Mouse (Mus musculus) liver, embryonic 12.5 days (tissue): ENCODE data around the gene Mmp11. TPM values are rescaled to one million over a fixed set of nuclear protein-coding genes. Genes with fewer than 3 reads are reported as not detected.

Experiments
- ATAC-seq: fragments of 200-750 bp; cut with Nextera tagmentation; 2 replicates; pipeline ENCODE4 v1.8.0; 2017; ENCODE audit warnings: moderate number of reproducible peaks, mild to moderate bottlenecking, moderate library complexity
- H3K27ac ChIP-seq: fragments of 300-500 bp; sonication (generic); 2 replicates; pipeline ENCODE4 v1.5.1; 2016; ENCODE audit warnings: mild to moderate bottlenecking
- H3K27me3 ChIP-seq: fragments of 300-500 bp; sonication (generic); replicated peaks from 2 replicates; pipeline ENCODE4 v1.6.1; 2016; ENCODE audit warnings: mild to moderate bottlenecking, moderate library complexity
- H3K36me3 ChIP-seq: fragments of 300-500 bp; sonication (generic); 2 replicates; pipeline ENCODE4 v1.6.1; 2016; ENCODE audit warnings: mild to moderate bottlenecking, moderate library complexity
- H3K4me1 ChIP-seq: fragments of 300-500 bp; sonication (generic); 2 replicates; pipeline ENCODE4 v1.6.1; 2016
- H3K4me2 ChIP-seq: fragments of 300-500 bp; sonication (generic); 2 replicates; pipeline ENCODE4 v1.6.1; 2016; ENCODE audit warnings: mild to moderate bottlenecking, moderate library complexity
- H3K4me3 ChIP-seq: fragments of 300-500 bp; sonication (generic); 2 replicates; pipeline ENCODE4 v1.5.1; 2016; ENCODE audit warnings: mild to moderate bottlenecking, moderate library complexity
- H3K9ac ChIP-seq: fragments of 300-500 bp; sonication (generic); 2 replicates; pipeline ENCODE4 v1.6.1; 2016; ENCODE audit warnings: mild to moderate bottlenecking, moderate library complexity
- H3K9me3 ChIP-seq: fragments of 300-500 bp; sonication (generic); replicated peaks from 2 replicates; pipeline ENCODE4 v1.6.1; 2016; ENCODE audit warnings: mild to moderate bottlenecking, moderate library complexity
- WGBS: fragments of 180-500 bp; shearing (Covaris S2); methylation state at CpG from one replicate; pipeline ENCODE4 v1.1.7; 2016; ENCODE audit not compliant: insufficient replicate concordance; 5-methylcytosine and 5-hydroxymethylcytosine counted together
- polyA plus RNA-seq: library from polyadenylated mRNA; unstranded; fragments of >200 nt; fragmentation: Nextera tagmentation; extraction: Ambion mirVana; gene quantifications from 2 replicates; pipeline ENCODE4 v1.2.1, GENCODE M21; 2016

Gene Mmp11
- polyA plus RNA-seq, 1 experiment from 2014 or later: 5.7 TPM

- H3K4me3 ChIP-seq: no peak overlapping the region
- no peak overlapping the region for H3K4me2 ChIP-seq
- no peaks in the 10 kb centered on the region for H3K9me3 ChIP-seq
- H3K36me3 ChIP-seq: peaks cover 90% of the 10 kb centered on the region
- ATAC-seq: no peak
- H3K9ac ChIP-seq: no peak overlapping the region
- H3K27me3 ChIP-seq: no peaks in the 10 kb centered on the region
- no peak overlapping the region for H3K27ac ChIP-seq
- 50% methylated on average over 6 of the region's 6 CpGs for WGBS
- peaks cover 13% of the 10 kb centered on the region for H3K4me1 ChIP-seq
Measured at GRCm38 (mm10) chr10:75913013-75913589, 23.2 kb downstream of the Mmp11 start.

GRCm38 (mm10) chr10:75910698-75911097 lies 25.6 kb downstream of the Mmp11 start:
- H3K4me2 ChIP-seq: no peak overlapping the region
- 74% methylated on average over 2 of the region's 2 CpGs for WGBS
- H3K9me3 ChIP-seq: no peaks in the 10 kb centered on the region
- H3K36me3 ChIP-seq: peaks cover 90% of the 10 kb centered on the region
- no peaks in the 10 kb centered on the region for H3K27me3 ChIP-seq
- no peak overlapping the region for H3K4me3 ChIP-seq
- H3K9ac ChIP-seq: no peak overlapping the region
- no peak for ATAC-seq
- H3K4me1 ChIP-seq: peaks cover 12% of the 10 kb centered on the region
- no peak overlapping the region for H3K27ac ChIP-seq

GRCm38 (mm10) chr10:75906882-75907281 lies 29.4 kb downstream of the Mmp11 start:
- Histone ChIP-seq H3K9ac (no peak overlapping the region), H3K4me1 (no peaks in the 10 kb centered on the region), H3K27ac (no peak overlapping the region), H3K36me3 (peaks cover 98% of the 10 kb centered on the region), H3K27me3 (no peaks in the 10 kb centered on the region), H3K9me3 (no peaks in the 10 kb centered on the region), H3K4me3 (no peak overlapping the region), H3K4me2 (no peak overlapping the region)
- no peak for ATAC-seq
- WGBS: 88% methylated on average over 4 of the region's 4 CpGs

GRCm38 (mm10) chr10:75904391-75904790 lies 31.9 kb downstream of the Mmp11 start:
- peaks cover 96% of the 10 kb centered on the region for H3K36me3 ChIP-seq
- H3K9ac ChIP-seq: no peak overlapping the region
- WGBS: 78% methylated on average over 5 of the region's 5 CpGs
- ATAC-seq: no peak
- H3K4me3 ChIP-seq: no peak overlapping the region
- H3K9me3 ChIP-seq: no peaks in the 10 kb centered on the region
- H3K4me1 ChIP-seq: no peaks in the 10 kb centered on the region
- H3K4me2 ChIP-seq: no peak overlapping the region
- H3K27ac ChIP-seq: no peak overlapping the region
- H3K27me3 ChIP-seq: no peaks in the 10 kb centered on the region

- H3K36me3 ChIP-seq: peaks cover 98% of the 10 kb centered on the region
- peaks cover 5% of the 10 kb centered on the region for H3K4me1 ChIP-seq
- no peaks in the 10 kb centered on the region for H3K9me3 ChIP-seq
- no peak overlapping the region for H3K4me3 ChIP-seq
- H3K4me2 ChIP-seq: no peak overlapping the region
- H3K9ac ChIP-seq: no peak overlapping the region
- ATAC-seq: no peak
- 72% methylated on average over 3 of the region's 3 CpGs for WGBS
- H3K27me3 ChIP-seq: no peaks in the 10 kb centered on the region
- H3K27ac ChIP-seq: no peak overlapping the region
Measured at GRCm38 (mm10) chr10:75898846-75899245, 37.5 kb downstream of the Mmp11 start.

GRCm38 (mm10) chr10:75898039-75898564 lies 38.2 kb downstream of the Mmp11 start:
- Histone ChIP-seq H3K27me3 (no peaks in the 10 kb centered on the region), H3K27ac (no peak overlapping the region), H3K9me3 (no peaks in the 10 kb centered on the region), H3K9ac (no peak overlapping the region), H3K4me2 (no peak overlapping the region), H3K4me3 (no peak overlapping the region), H3K4me1 (peaks cover 12% of the 10 kb centered on the region), H3K36me3 (peaks cover 91% of the 10 kb centered on the region)
- ATAC-seq: no peak
- WGBS: 77% methylated on average over 6 of the region's 6 CpGs

GRCm38 (mm10) chr10:75897373-75897772 lies 38.9 kb downstream of the Mmp11 start:
- H3K4me3 ChIP-seq: no peak overlapping the region
- WGBS: 49% methylated on average over 6 of the region's 6 CpGs
- no peak overlapping the region for H3K4me2 ChIP-seq
- no peaks in the 10 kb centered on the region for H3K27me3 ChIP-seq
- ATAC-seq: no peak
- H3K9ac ChIP-seq: no peak overlapping the region
- peaks cover 84% of the 10 kb centered on the region for H3K36me3 ChIP-seq
- H3K9me3 ChIP-seq: no peaks in the 10 kb centered on the region
- H3K27ac ChIP-seq: no peak overlapping the region
- peaks cover 19% of the 10 kb centered on the region for H3K4me1 ChIP-seq

- Histone ChIP-seq H3K4me3 (no peak overlapping the region), H3K36me3 (peaks cover 72% of the 10 kb centered on the region), H3K9me3 (no peaks in the 10 kb centered on the region), H3K27ac (no peak overlapping the region), H3K4me1 (peaks cover 21% of the 10 kb centered on the region), H3K4me2 (no peak overlapping the region), H3K27me3 (no peaks in the 10 kb centered on the region), H3K9ac (no peak overlapping the region)
- no peak for ATAC-seq
- WGBS: 84% methylated on average over 1 of the region's 1 CpGs
Measured at GRCm38 (mm10) chr10:75896208-75896607, 40.1 kb downstream of the Mmp11 start.

- Histone ChIP-seq H3K4me3 (no peak overlapping the region), H3K4me2 (no peak overlapping the region), H3K27me3 (no peaks in the 10 kb centered on the region), H3K36me3 (peaks cover 68% of the 10 kb centered on the region), H3K9me3 (no peaks in the 10 kb centered on the region), H3K9ac (no peak overlapping the region), H3K27ac (no peak overlapping the region), H3K4me1 (peaks cover 21% of the 10 kb centered on the region)
- no peak for ATAC-seq
- WGBS: 88% methylated on average over 5 of the region's 5 CpGs
Measured at GRCm38 (mm10) chr10:75895730-75896129, 40.6 kb downstream of the Mmp11 start.

- peaks cover 21% of the 10 kb centered on the region for H3K4me1 ChIP-seq
Measured at GRCm38 (mm10) chr10:75894601-75895000, 41.7 kb downstream of the Mmp11 start.

GRCm38 (mm10) chr10:75893089-75893750 lies 43.1 kb downstream of the Mmp11 start, which contains the start of gene Derl3:
Gene Derl3 (plus strand): TSS chr10:75893413.
- no peak within 1 kb of the TSS for H3K27ac ChIP-seq
- peak; percentile 97 for ATAC-seq
- WGBS: 3% methylated on average over 51 of the region's 51 CpGs
- H3K9ac ChIP-seq: peak within 1 kb of the TSS; percentile 56
- H3K27me3 ChIP-seq: no peaks in the 10 kb centered on the region; the same call in 1 of the 2 replicates
- peaks cover 24% of the 10 kb centered on the region for H3K4me1 ChIP-seq
- peak within 1 kb of the TSS; percentile 46 for H3K4me3 ChIP-seq
- no peaks in the 10 kb centered on the region for H3K9me3 ChIP-seq
- peaks cover 44% of the 10 kb centered on the region for H3K36me3 ChIP-seq
- H3K4me2 ChIP-seq: peak within 1 kb of the TSS; percentile 86

More at GRCm38 (mm10) chr10:75894601-75895000, 41.7 kb downstream of the Mmp11 start:
- Histone ChIP-seq H3K9me3 (no peaks in the 10 kb centered on the region), H3K27me3 (no peaks in the 10 kb centered on the region), H3K4me3 (no peak overlapping the region), H3K4me2 (no peak overlapping the region), H3K27ac (no peak overlapping the region), H3K36me3 (peaks cover 58% of the 10 kb centered on the region), H3K9ac (no peak overlapping the region)
- no peak for ATAC-seq
- 68% methylated on average over 6 of the region's 6 CpGs for WGBS

GRCm38 (mm10) chr10:75889406-75890153 lies 46.7 kb downstream of the Mmp11 start:
- Histone ChIP-seq H3K27me3 (peaks cover 4% of the 10 kb centered on the region; the same call in 1 of the 2 replicates), H3K36me3 (peaks cover 8% of the 10 kb centered on the region), H3K4me1 (peaks cover 24% of the 10 kb centered on the region), H3K9me3 (no peaks in the 10 kb centered on the region), H3K27ac (no peak overlapping the region), H3K4me3 (no peak overlapping the region), H3K9ac (no peak overlapping the region), H3K4me2 (no peak overlapping the region)
- ATAC-seq: no peak
- 46% methylated on average over 8 of the region's 8 CpGs for WGBS
